18 mouse cellular contexts compared by ENCODE assay signal in the genomic region with DNA sequence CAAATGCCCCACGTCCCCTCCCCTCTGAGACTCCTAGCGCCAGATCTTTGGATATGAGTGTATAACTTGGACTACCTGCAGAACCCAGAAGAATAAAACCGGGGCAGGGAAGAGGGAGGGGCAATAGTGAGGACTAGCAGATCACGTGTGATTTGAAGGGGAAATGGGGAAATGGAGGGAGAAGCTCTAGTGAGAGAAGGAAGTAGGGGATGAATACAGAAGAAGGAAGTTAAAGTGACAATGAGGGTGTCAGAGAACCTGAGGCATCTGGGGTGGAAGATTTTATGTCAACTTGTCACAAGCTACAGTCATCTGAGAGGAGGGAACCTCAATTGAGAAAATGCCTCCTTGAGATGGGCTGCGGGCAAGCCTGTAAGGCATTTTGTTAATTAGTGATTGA.
DNase-seq lines count a peak whose midpoint lies in the region; ATAC-seq and TF ChIP-seq lines count a peak whose summit lies in the region.
"Had no signal": no experiment of that assay in that cellular context is flagged by ENCODE, and none has a peak within 500 bp of the region (broad histone marks: within the 10 kb centered on the region; RNA-seq: fewer than 3 reads in every experiment).

No protein-coding gene starts in this region.

- no peaks in the 10 kb centered on the region for H3K9me3 ChIP-seq in stomach, embryonic 14.5 days (ENCODE audit: control insufficient read depth, low read depth, low read length)
- H3K9me3 ChIP-seq in midbrain, embryonic 16.5 days (replicated peaks; ENCODE audit: control insufficient read depth, low read length, poor library complexity, severe bottlenecking): no peaks in the 10 kb centered on the region
- H3K9me3 ChIP-seq: embryonic facial prominence, embryonic 10.5 days; forebrain, embryonic 13.5 days; heart, embryonic 12.5 days; hindbrain, embryonic 10.5 days had no signal

- no peak for ATAC-seq in stomach, embryonic 14.5 days (ENCODE audit: insufficient number of reproducible peaks, insufficient read depth, low FRiP score, low read depth)
- ATAC-seq in midbrain, embryonic 16.5 days: no peak
- ATAC-seq: forebrain, embryonic 13.5 days; forebrain, postnatal 0 days had no signal

- no peaks in the 10 kb centered on the region for H3K27me3 ChIP-seq in stomach, embryonic 14.5 days (ENCODE audit: control insufficient read depth, insufficient read depth, low read length)
- no peaks in the 10 kb centered on the region for H3K27me3 ChIP-seq in midbrain, embryonic 16.5 days (ENCODE audit: control insufficient read depth, insufficient read depth, low read depth, low read length)
- H3K27me3 ChIP-seq: CH12.LX; forebrain, embryonic 13.5 days; heart, embryonic 12.5 days had no signal

- TF ChIP-seq POLR2A in bone marrow macrophage, adult 2 months (IDR thresholded peaks at IDR 0.05; ENCODE audit: borderline replicate concordance, low read depth, low read length): no peak

- H3K4me3 ChIP-seq in bone marrow macrophage, adult 2 months (ENCODE audit: insufficient read depth, low read length): no peak overlapping the region
- H3K4me3 ChIP-seq in macrophage (ENCODE audit: inconsistent target): no peak overlapping the region
- no peak overlapping the region for H3K4me3 ChIP-seq in stomach, embryonic 14.5 days (ENCODE audit: low read depth, low read length)
- H3K4me3 ChIP-seq in midbrain, embryonic 16.5 days (ENCODE audit: low read depth, low read length): no peak overlapping the region
- H3K4me3 ChIP-seq: embryonic facial prominence, embryonic 10.5 days; forebrain, embryonic 13.5 days; heart, embryonic 12.5 days; hindbrain, embryonic 10.5 days had no signal

- no peak for DNase-seq in cerebellum, adult 11-12 months
- DNase-seq in neural tube, embryonic 10.5 days (ENCODE audit: extremely low spot score, low spot score): no peak
- DNase-seq: adrenal gland, adult 2 months; adrenal gland, postnatal 25 days; cerebellum, adult 9-11 months; cerebellum, postnatal 36 days; forebrain, postnatal 0 days; gastrocnemius, postnatal 14 days had no signal

- H3K4me2 ChIP-seq in stomach, embryonic 14.5 days (replicated peaks; ENCODE audit: low read depth, low read length): no peak overlapping the region
- H3K4me2 ChIP-seq in midbrain, embryonic 16.5 days (ENCODE audit: low read length): no peak overlapping the region
- H3K4me2 ChIP-seq: forebrain, embryonic 13.5 days; heart, embryonic 12.5 days; hindbrain, embryonic 14.5 days had no signal

- no peaks in the 10 kb centered on the region for H3K79me2 ChIP-seq in macrophage (ENCODE audit: inconsistent target)

- no peaks in the 10 kb centered on the region for H3K36me3 ChIP-seq in macrophage (ENCODE audit: inconsistent target)
- no peaks in the 10 kb centered on the region for H3K36me3 ChIP-seq in stomach, embryonic 14.5 days (ENCODE audit: control insufficient read depth, insufficient read depth, low read length)
- no peaks in the 10 kb centered on the region for H3K36me3 ChIP-seq in midbrain, embryonic 16.5 days (ENCODE audit: control insufficient read depth, insufficient read depth, low read length)
- H3K36me3 ChIP-seq: embryonic facial prominence, embryonic 10.5 days; heart, embryonic 12.5 days; hindbrain, embryonic 10.5 days had no signal

- TF ChIP-seq CTCF in bone marrow macrophage, adult 2 months (IDR thresholded peaks at IDR 0.05; ENCODE audit: low read depth, low read length): no peak

- H3K27ac ChIP-seq in bone marrow macrophage, adult 2 months (ENCODE audit: insufficient read depth, low read depth, low read length): peak overlapping the region; percentile 54
- peak overlapping the region; percentile 49 for H3K27ac ChIP-seq in macrophage
- H3K27ac ChIP-seq in stomach, embryonic 14.5 days (ENCODE audit: low read length): peak overlapping the region; percentile 21; the same call in 1 of the 2 replicates
- H3K27ac ChIP-seq in midbrain, embryonic 16.5 days (ENCODE audit: low read length): no peak overlapping the region
- H3K27ac ChIP-seq: embryonic facial prominence, embryonic 10.5 days; forebrain, embryonic 13.5 days; hindbrain, embryonic 10.5 days; hindbrain, embryonic 14.5 days had no signal

- H3K9ac ChIP-seq in stomach, embryonic 14.5 days (replicated peaks; ENCODE audit: low read depth, low read length): no peak overlapping the region
- no peak overlapping the region for H3K9ac ChIP-seq in midbrain, embryonic 16.5 days (ENCODE audit: low read depth, low read length)
- H3K9ac ChIP-seq: forebrain, embryonic 13.5 days; forebrain, postnatal 0 days; heart, embryonic 12.5 days; hindbrain, embryonic 14.5 days had no signal

- 42% methylated on average over 5 of the region's 5 CpGs for WGBS in macrophage (ENCODE audit: missing documents)
- WGBS in stomach, embryonic 14.5 days: 75% methylated on average over 5 of the region's 5 CpGs
- WGBS in midbrain, embryonic 16.5 days: 83% methylated on average over 5 of the region's 5 CpGs

- peaks cover 30% of the 10 kb centered on the region for H3K4me1 ChIP-seq in bone marrow macrophage, adult 2 months (ENCODE audit: control insufficient read depth, insufficient read depth, low read length)
- peaks cover 6% of the 10 kb centered on the region; the same call in 1 of the 2 replicates for H3K4me1 ChIP-seq in stomach, embryonic 14.5 days (ENCODE audit: control insufficient read depth, insufficient read depth, low read length)
- H3K4me1 ChIP-seq in midbrain, embryonic 16.5 days (ENCODE audit: control insufficient read depth, insufficient read depth, low read length): no peaks in the 10 kb centered on the region
- H3K4me1 ChIP-seq: embryonic facial prominence, embryonic 10.5 days; forebrain, embryonic 13.5 days; hindbrain, embryonic 10.5 days had no signal
